29 mouse cellular contexts compared by ENCODE assay signal in genomic region chr14:6304743-6305142, GRCm38 (mm10). TPM values are rescaled to one million over a fixed set of nuclear protein-coding genes. Genes with fewer than 3 reads are reported as not detected.
"Had no signal": no experiment of that assay in that cellular context is flagged by ENCODE, and none has a peak within 500 bp of the region (broad histone marks: within the 10 kb centered on the region; RNA-seq: fewer than 3 reads in every experiment).

Gm21103 (minus strand) TSS chr14:6304843.

RNA-seq across cellular contexts. Expression of gene Gm21103, which starts in this region (rescaled TPM):
- polyA plus RNA-seq: limb, embryonic 10.5 days; limb, embryonic 11.5 days; limb, embryonic 12.5 days; limb, embryonic 13.5 days; limb, embryonic 14.5 days; limb, embryonic 15.5 days; liver, adult 2 months; liver, embryonic 11.5 days; liver, embryonic 12.5 days; liver, embryonic 13.5 days; liver, embryonic 14.5 days; liver, embryonic 15.5 days; liver, embryonic 16.5 days; liver, postnatal 0 days; lung, adult 2 months; lung, embryonic 14.5 days; lung, embryonic 15.5 days; lung, embryonic 16.5 days; lung, postnatal 0 days; macrophage; midbrain, embryonic 10.5 days; midbrain, embryonic 11.5 days; midbrain, embryonic 12.5 days; midbrain, embryonic 13.5 days; midbrain, embryonic 14.5 days; midbrain, embryonic 15.5 days; midbrain, embryonic 16.5 days; myocyte; neural tube, embryonic 11.5 days had no signal
